Mouse (Mus musculus) stomach, postnatal 0 days (tissue): ENCODE measurements around the gene Plscr1.

Source experiments
- CTCF ChIP-seq: IDR thresholded peaks from 2 replicates; pipeline ENCODE4 v1.5.1; 2016; ENCODE audit warnings: antibody characterized with exemption, low read depth, mild to moderate bottlenecking, moderate library complexity
- EP300 ChIP-seq: optimal IDR thresholded peaks from 2 replicates; pipeline ENCODE3; 2016; ENCODE audit warnings: antibody characterized with exemption

GRCm38 (mm10) chr9:92229833-92230205 lies 19.7 kb upstream of the Plscr1 start:
- no peak for TF ChIP-seq EP300
- no peak for TF ChIP-seq CTCF
